ENCODE assay signal across 1 mouse cellular context in genomic region chr5:65091921-65092320, GRCm38 (mm10).
TF ChIP-seq lines count a peak whose summit lies in the region.

TSS of gene Tmem156 (minus strand) at chr5:65092132.

TF ChIP-seq in CH12.LX, 34 proteins besides CTCF, POLR2A, EP300 and RAD21 (continued from another document):
- TF ChIP-seq IRF4 (IDR thresholded peaks at IDR 0.05; ENCODE audit: low read depth, low read length) (no peak), ELF1 (IDR thresholded peaks at IDR 0.05; ENCODE audit: low read depth, low read length) (no peak), SMC3 (IDR thresholded peaks at IDR 0.05; ENCODE audit: low read depth, low read length) (no peak), JUN (IDR thresholded peaks at IDR 0.05; ENCODE audit: insufficient read depth, low read depth, low read length) (no peak), MEF2A (IDR thresholded peaks at IDR 0.05; ENCODE audit: borderline replicate concordance, low read depth, low read length) (no peak)
